Mouse (Mus musculus): ENCODE results near the gene Cutal.

GRCm38 (mm10) chr2:34896821-34897460 lies 22.7 kb downstream of the Cutal start:
- TF ChIP-seq USF1 (IDR thresholded peaks at IDR 0.05; ENCODE audit: low read depth, low read length) = no peak
- TF ChIP-seq JUND (IDR thresholded peaks at IDR 0.05; ENCODE audit: low read depth, low read length) = no peak
- no peak for TF ChIP-seq MAX (IDR thresholded peaks at IDR 0.05; ENCODE audit: low read length)
- no peak for TF ChIP-seq TBP (IDR thresholded peaks at IDR 0.05; ENCODE audit: low read depth, low read length)
- no peak for TF ChIP-seq GABPA (IDR thresholded peaks at IDR 0.05; ENCODE audit: low read depth, low read length)
- TF ChIP-seq MYC (IDR thresholded peaks at IDR 0.05; ENCODE audit: low read depth, low read length) = no peak
- no peak for TF ChIP-seq CTCF (IDR thresholded peaks at IDR 0.05 in 2 of 3, conservative IDR thresholded peaks at IDR 0.05 in 1 of 3; ENCODE audit: control insufficient read depth in 1 of 3, insufficient read depth in 1 of 3, low read depth in 2 of 3, low read length in 3 of 3, poor library complexity in 1 of 3, severe bottlenecking in 1 of 3)
- TF ChIP-seq NELFE (IDR thresholded peaks at IDR 0.05; ENCODE audit: low read depth, low read length) = no peak
- no peak for TF ChIP-seq POLR2A (IDR thresholded peaks at IDR 0.05; ENCODE audit: control insufficient read depth in 1 of 2, insufficient read depth in 1 of 2, low read depth in 1 of 2, low read length in 2 of 2, poor library complexity in 1 of 2)
- TF ChIP-seq EP300 (IDR thresholded peaks at IDR 0.05; ENCODE audit: low read depth in 1 of 2, low read length in 2 of 2) = no peak
- no peak for TF ChIP-seq BHLHE40 (IDR thresholded peaks at IDR 0.05; ENCODE audit: borderline replicate concordance, low read depth, low read length)
- no peak for TF ChIP-seq GATA1 (IDR thresholded peaks at IDR 0.05; ENCODE audit: low read depth, low read length)
- TF ChIP-seq ETS1 (IDR thresholded peaks at IDR 0.05; ENCODE audit: low read depth, low read length) = no peak
- no peak for TF ChIP-seq CHD2 (IDR thresholded peaks at IDR 0.05; ENCODE audit: low read length)

All from MEL (cell line).